Mouse (Mus musculus) forebrain, embryonic 16.5 days (tissue): ENCODE measurements around the gene Atxn1. TPM values are rescaled to one million over a fixed set of nuclear protein-coding genes. Genes with fewer than 3 reads are reported as not detected.

Experiments
- ATAC-seq: fragments of 200-750 bp; cut with Nextera tagmentation; 2 replicates; pipeline ENCODE4 v1.8.0; 2017; ENCODE audit warnings: mild to moderate bottlenecking, moderate library complexity
- H3K27ac ChIP-seq: fragments of 300-500 bp; sonication (generic); 2 replicates; pipeline ENCODE4 v1.5.1; 2014; ENCODE audit warnings: low read length, control low read depth
- H3K27me3 ChIP-seq: fragments of 300-500 bp; sonication (generic); replicated peaks from 2 replicates; pipeline ENCODE4 v1.6.1; 2014; ENCODE audit warnings: low read length; ENCODE audit not compliant: control insufficient read depth, insufficient read depth
- H3K36me3 ChIP-seq: fragments of 300-500 bp; sonication (generic); 2 replicates; pipeline ENCODE4 v1.6.1; 2014; ENCODE audit not compliant: control insufficient read depth, insufficient read depth
- H3K4me1 ChIP-seq: fragments of 300-500 bp; sonication (generic); replicated peaks from 2 replicates; pipeline ENCODE4 v1.6.1; 2014; ENCODE audit warnings: low read length; ENCODE audit not compliant: control insufficient read depth, insufficient read depth
- H3K4me2 ChIP-seq: fragments of 300-500 bp; sonication (generic); 2 replicates; pipeline ENCODE4 v1.6.1; 2014; ENCODE audit warnings: mild to moderate bottlenecking, low read length, control low read depth
- H3K4me3 ChIP-seq: fragments of 300-500 bp; sonication (generic); replicated peaks from 2 replicates; pipeline ENCODE4 v1.5.1; 2014; ENCODE audit warnings: mild to moderate bottlenecking, low read length, control low read depth
- H3K9ac ChIP-seq: fragments of 300-500 bp; sonication (generic); replicated peaks from 2 replicates; pipeline ENCODE4 v1.6.1; 2014; ENCODE audit warnings: low read depth, low read length, control low read depth
- H3K9me3 ChIP-seq: fragments of 300-500 bp; sonication (generic); 2 replicates; pipeline ENCODE4 v1.6.1; 2016; ENCODE audit warnings: low read length; ENCODE audit not compliant: control insufficient read depth
- WGBS: fragments of 180-500 bp; shearing (Covaris S2); extraction: QIAGEN DNeasy Blood & Tissue Kit; methylation state at CpG from one replicate; pipeline ENCODE4 v1.1.7; 2014; 5-methylcytosine and 5-hydroxymethylcytosine counted together
- polyA plus RNA-seq: library from polyadenylated mRNA; unstranded; fragments of >200 nt; fragmentation: Nextera tagmentation; extraction: Ambion mirVana; gene quantifications from 2 replicates; pipeline ENCODE4 v1.2.1, GENCODE M21; 2015

Gene Atxn1
- polyA plus RNA-seq, 1 experiment from 2014 or later: 15.3 TPM

GRCm38 (mm10) chr13:45595416-45595815 is 369.4 kb downstream of the Atxn1 start:
- no peaks in the 10 kb centered on the region for H3K36me3 ChIP-seq
- no peak overlapping the region for H3K9ac ChIP-seq
- no peak overlapping the region for H3K4me2 ChIP-seq
- no peak overlapping the region for H3K4me3 ChIP-seq
- ATAC-seq: no peak
- no peaks in the 10 kb centered on the region for H3K9me3 ChIP-seq
- no peak overlapping the region for H3K27ac ChIP-seq
- H3K4me1 ChIP-seq: peaks cover 6% of the 10 kb centered on the region
- H3K27me3 ChIP-seq: no peaks in the 10 kb centered on the region
- 64% methylated on average over 7 of the region's 7 CpGs for WGBS

GRCm38 (mm10) chr13:45593914-45594313 is 370.9 kb downstream of the Atxn1 start:
- H3K4me2 ChIP-seq: no peak overlapping the region
- no peaks in the 10 kb centered on the region for H3K27me3 ChIP-seq
- no peak overlapping the region for H3K9ac ChIP-seq
- H3K27ac ChIP-seq: no peak overlapping the region
- no peaks in the 10 kb centered on the region for H3K36me3 ChIP-seq
- H3K4me3 ChIP-seq: no peak overlapping the region
- H3K9me3 ChIP-seq: no peaks in the 10 kb centered on the region
- peaks cover 3% of the 10 kb centered on the region; the same call in 1 of the 2 replicates for H3K4me1 ChIP-seq
- no peak for ATAC-seq
- WGBS: 47% methylated on average over 1 of the region's 1 CpGs

- H3K36me3 ChIP-seq: no peaks in the 10 kb centered on the region
- H3K4me2 ChIP-seq: no peak overlapping the region
- H3K9me3 ChIP-seq: no peaks in the 10 kb centered on the region
- H3K27me3 ChIP-seq: no peaks in the 10 kb centered on the region
- no peak for ATAC-seq
- no peak overlapping the region for H3K27ac ChIP-seq
- no peak overlapping the region for H3K4me3 ChIP-seq
- H3K4me1 ChIP-seq: peaks cover 3% of the 10 kb centered on the region; the same call in 1 of the 2 replicates
- H3K9ac ChIP-seq: no peak overlapping the region
Measured at GRCm38 (mm10) chr13:45590898-45591297, 373.9 kb downstream of the Atxn1 start.

GRCm38 (mm10) chr13:45583061-45583460 is 381.7 kb downstream of the Atxn1 start:
- Histone ChIP-seq H3K27ac (no peak overlapping the region), H3K4me3 (no peak overlapping the region), H3K4me1 (no peaks in the 10 kb centered on the region), H3K9me3 (no peaks in the 10 kb centered on the region), H3K9ac (no peak overlapping the region), H3K4me2 (no peak overlapping the region), H3K27me3 (no peaks in the 10 kb centered on the region), H3K36me3 (no peaks in the 10 kb centered on the region)
- ATAC-seq: no peak
- 88% methylated on average over 5 of the region's 5 CpGs for WGBS

GRCm38 (mm10) chr13:45582294-45582693 is 382.5 kb downstream of the Atxn1 start:
- 55% methylated on average over 12 of the region's 12 CpGs for WGBS
- no peak overlapping the region for H3K9ac ChIP-seq
- no peak overlapping the region for H3K27ac ChIP-seq
- no peaks in the 10 kb centered on the region for H3K9me3 ChIP-seq
- ATAC-seq: no peak
- no peak overlapping the region for H3K4me3 ChIP-seq
- no peak overlapping the region for H3K4me2 ChIP-seq
- no peaks in the 10 kb centered on the region for H3K4me1 ChIP-seq
- H3K36me3 ChIP-seq: no peaks in the 10 kb centered on the region
- no peaks in the 10 kb centered on the region for H3K27me3 ChIP-seq

GRCm38 (mm10) chr13:45579751-45580150 is 385.1 kb downstream of the Atxn1 start:
- H3K4me2 ChIP-seq: no peak overlapping the region
- no peak for ATAC-seq
- H3K4me3 ChIP-seq: no peak overlapping the region
- no peaks in the 10 kb centered on the region for H3K4me1 ChIP-seq
- no peaks in the 10 kb centered on the region for H3K9me3 ChIP-seq
- no peaks in the 10 kb centered on the region for H3K27me3 ChIP-seq
- WGBS: 84% methylated on average over 3 of the region's 3 CpGs
- H3K9ac ChIP-seq: no peak overlapping the region
- H3K27ac ChIP-seq: no peak overlapping the region
- H3K36me3 ChIP-seq: no peaks in the 10 kb centered on the region

GRCm38 (mm10) chr13:45577784-45578183 is 387.0 kb downstream of the Atxn1 start:
- H3K9me3 ChIP-seq: no peaks in the 10 kb centered on the region
- H3K4me1 ChIP-seq: no peaks in the 10 kb centered on the region
- H3K27ac ChIP-seq: no peak overlapping the region
- ATAC-seq: no peak
- H3K36me3 ChIP-seq: no peaks in the 10 kb centered on the region
- no peak overlapping the region for H3K9ac ChIP-seq
- no peaks in the 10 kb centered on the region for H3K27me3 ChIP-seq
- no peak overlapping the region for H3K4me2 ChIP-seq
- 63% methylated on average over 2 of the region's 2 CpGs for WGBS
- no peak overlapping the region for H3K4me3 ChIP-seq

GRCm38 (mm10) chr13:45577366-45577765 is 387.4 kb downstream of the Atxn1 start:
- no peak overlapping the region for H3K27ac ChIP-seq

GRCm38 (mm10) chr13:45576185-45576584 is 388.6 kb downstream of the Atxn1 start:
- Histone ChIP-seq H3K27me3 (no peaks in the 10 kb centered on the region), H3K9me3 (no peaks in the 10 kb centered on the region), H3K4me1 (peaks cover 6% of the 10 kb centered on the region; the same call in 1 of the 2 replicates), H3K4me2 (no peak overlapping the region), H3K9ac (no peak overlapping the region), H3K27ac (no peak overlapping the region; the same call in 1 of the 2 replicates), H3K4me3 (no peak overlapping the region), H3K36me3 (no peaks in the 10 kb centered on the region)
- ATAC-seq: no peak
- WGBS: 91% methylated on average over 4 of the region's 4 CpGs

More at GRCm38 (mm10) chr13:45577366-45577765, 387.4 kb downstream of the Atxn1 start:
- no peaks in the 10 kb centered on the region for H3K36me3 ChIP-seq
- H3K4me3 ChIP-seq: no peak overlapping the region
- no peaks in the 10 kb centered on the region; the same call in 1 of the 2 replicates for H3K4me1 ChIP-seq
- no peak overlapping the region for H3K4me2 ChIP-seq
- no peak overlapping the region for H3K9ac ChIP-seq
- no peak for ATAC-seq
- H3K27me3 ChIP-seq: no peaks in the 10 kb centered on the region
- 72% methylated on average over 5 of the region's 5 CpGs for WGBS
- H3K9me3 ChIP-seq: no peaks in the 10 kb centered on the region

- H3K4me2 ChIP-seq: no peak overlapping the region
- H3K4me1 ChIP-seq: peaks cover 6% of the 10 kb centered on the region; the same call in 1 of the 2 replicates
- whole genome bisulfite sequencing: 39% methylated on average over 4 of the region's 4 CpGs
- no peaks in the 10 kb centered on the region for H3K36me3 ChIP-seq
- 0 out of 2 replicates have a peak, but pooled peaks have one; percentile 13 for ATAC-seq
- no peaks in the 10 kb centered on the region for H3K27me3 ChIP-seq
- no peak overlapping the region for H3K9ac ChIP-seq
- no peak overlapping the region for H3K27ac ChIP-seq
- H3K4me3 ChIP-seq: no peak overlapping the region
- H3K9me3 ChIP-seq: no peaks in the 10 kb centered on the region
Measured at GRCm38 (mm10) chr13:45572768-45573167, 392.0 kb downstream of the Atxn1 start.
